Mouse (Mus musculus) embryo, embryonic 10 days (tissue): ENCODE data around the gene Dram1.
A peak's percentile ranks its signal among the peaks of the same experiment; 100 is the strongest.
"Not testable (repeated sequence)": the region's sequence is repeated elsewhere in the genome, so short reads cannot be mapped to it uniquely, and the experiment has no call there.

Experiments
- DNase-seq: peaks from one replicate; pipeline ENCODE4 v3.0.0-alpha.2; 2015; ENCODE audit warnings: low spot score

Gene Dram1

GRCm38 (mm10) chr10:88385758-88386157 lies 6.9 kb upstream of the Dram1 start:
- no peak for DNase-seq

GRCm38 (mm10) chr10:88385290-88385689 lies 6.4 kb upstream of the Dram1 start:
- no peak for DNase-seq

- DNase-seq: no peak
Observed at GRCm38 (mm10) chr10:88384081-88384480, 5.2 kb upstream of the Dram1 start.

- DNase-seq: no peak
Observed at GRCm38 (mm10) chr10:88383479-88383878, 4.6 kb upstream of the Dram1 start.

GRCm38 (mm10) chr10:88382009-88382408 lies 3.1 kb upstream of the Dram1 start:
- no peak for DNase-seq

DNA sequence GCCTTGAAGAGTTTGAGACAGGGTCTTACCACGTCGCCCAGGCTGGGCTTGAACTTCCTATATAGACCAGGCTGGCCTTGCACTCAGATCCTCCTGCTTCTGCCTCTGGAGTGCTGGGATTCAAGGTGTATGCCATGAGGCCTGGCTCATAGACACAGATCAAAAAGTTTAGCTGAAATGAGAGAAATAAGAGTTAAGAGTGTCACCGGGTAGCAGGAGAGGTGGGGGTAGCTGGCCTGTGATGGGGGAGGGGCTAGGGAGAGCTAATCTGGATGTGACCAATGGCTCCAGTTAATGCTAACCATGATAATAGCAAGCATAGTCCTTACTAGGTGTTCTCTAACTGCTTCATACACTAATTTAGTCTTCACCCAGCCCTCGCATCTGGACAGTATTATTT lies 2.4 kb upstream of the Dram1 start:
- no peak for DNase-seq

GRCm38 (mm10) chr10:88380430-88381060 lies 1.7 kb upstream of the Dram1 start:
- no peak for DNase-seq

DNA sequence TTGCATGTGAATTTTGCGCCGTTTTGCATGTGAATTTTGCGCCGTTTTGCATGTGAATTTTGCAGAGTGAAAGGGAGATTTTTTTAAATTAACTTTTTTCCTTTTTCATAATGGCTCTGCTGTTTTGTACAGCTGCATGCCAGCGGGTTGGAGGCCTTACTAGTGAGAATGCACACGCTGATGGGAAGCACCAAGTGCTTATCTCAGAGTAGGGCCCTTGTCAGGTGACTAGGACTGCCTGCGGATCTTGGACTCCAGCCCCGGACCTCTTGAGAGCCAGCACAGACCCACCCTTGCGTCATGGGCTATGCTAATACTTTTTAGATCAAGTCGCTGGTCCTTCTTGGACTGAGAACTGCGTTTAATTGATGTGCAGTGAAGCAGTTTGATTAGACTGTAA lies 1.1 kb upstream of the Dram1 start:
- DNase-seq: peak; percentile 51

- DNase-seq: no peak
Observed at GRCm38 (mm10) chr10:88377666-88378065, 1.2 kb downstream of the Dram1 start.

- DNase-seq: peak; percentile 84
Observed at GRCm38 (mm10) chr10:88376770-88377169, 2.1 kb downstream of the Dram1 start.

DNA sequence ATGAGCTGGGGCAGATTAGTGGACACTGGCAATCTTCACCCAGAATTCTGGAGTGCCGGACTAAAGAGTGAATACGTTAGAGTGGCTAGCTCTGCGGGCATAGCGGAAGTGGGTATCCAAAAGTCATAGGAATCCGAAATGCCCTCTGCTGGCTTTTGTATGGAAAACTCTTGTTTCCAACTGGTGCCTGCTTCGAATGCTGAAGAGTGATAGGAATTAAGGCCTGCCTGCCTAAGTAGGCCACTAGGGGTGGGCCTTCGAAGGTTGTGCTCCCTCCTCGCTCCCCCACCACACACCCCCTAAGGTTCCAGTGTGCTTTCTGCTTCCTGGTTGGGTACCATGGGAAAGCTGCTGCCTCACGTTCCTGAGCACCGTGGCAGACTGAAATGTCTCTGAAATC lies 3.9 kb downstream of the Dram1 start:
- no peak for DNase-seq

DNA sequence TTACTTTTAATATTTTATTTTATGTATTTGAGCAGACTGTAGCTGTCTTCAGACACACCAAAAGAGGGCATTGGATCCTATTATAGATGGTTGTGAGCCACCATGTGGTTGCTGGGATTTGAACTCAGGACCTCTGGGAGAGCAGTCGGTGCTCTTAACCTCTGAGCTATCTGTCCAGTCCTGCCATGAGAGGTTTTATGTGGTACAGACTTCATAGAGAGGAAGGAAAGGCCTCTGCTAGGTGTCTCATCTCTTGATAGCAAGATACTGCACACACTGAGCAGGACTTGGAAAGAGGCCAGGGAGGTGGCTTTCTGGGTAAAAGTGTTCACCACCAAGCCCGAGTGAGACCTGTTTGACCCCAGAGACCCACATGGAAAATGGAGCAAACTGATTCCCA lies 5.9 kb downstream of the Dram1 start:
- DNase-seq: not testable (repeated sequence)

GRCm38 (mm10) chr10:88372436-88372835 lies 6.4 kb downstream of the Dram1 start:
- DNase-seq: no peak

DNA sequence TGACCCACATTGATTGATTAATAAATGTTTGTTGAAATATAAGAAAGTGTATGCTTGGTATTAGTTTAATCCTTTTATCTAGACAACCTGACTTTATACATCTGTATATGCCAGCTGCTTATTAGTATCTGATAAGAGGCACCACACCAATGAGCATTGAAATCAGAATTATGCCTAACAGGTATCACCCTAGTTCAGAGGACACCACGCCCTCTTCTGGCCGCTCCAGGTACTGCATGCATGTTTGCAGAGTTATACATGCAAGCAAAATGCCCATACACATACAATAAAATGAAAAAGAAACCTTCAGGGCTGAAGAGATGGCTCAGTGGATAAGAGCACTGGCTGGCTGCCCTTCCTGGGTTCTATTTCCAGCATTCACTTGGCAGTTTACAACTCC lies 7.1 kb downstream of the Dram1 start:
- DNase-seq: peak; percentile 40

GRCm38 (mm10) chr10:88369233-88369632 lies 9.6 kb downstream of the Dram1 start:
- DNase-seq: no peak

DNA sequence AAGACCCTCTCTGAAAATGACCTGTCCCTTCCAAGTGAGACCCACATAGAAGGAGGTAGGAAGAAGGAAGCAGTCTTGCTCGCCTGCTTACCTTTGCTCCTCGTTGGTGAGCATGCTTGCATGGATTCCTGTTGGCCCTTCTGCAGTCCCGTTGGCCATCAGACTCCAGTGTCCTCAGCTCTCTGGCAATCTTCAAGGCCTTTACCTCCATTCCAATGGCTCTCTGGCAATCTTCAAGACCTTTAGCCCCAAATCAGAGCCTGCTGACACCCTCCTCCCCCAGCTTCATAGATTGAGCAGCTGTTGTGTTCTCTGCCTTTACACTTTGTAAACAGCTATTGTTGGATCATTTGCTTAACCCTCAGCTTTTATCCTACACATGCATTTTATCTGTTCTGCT lies 14.7 kb downstream of the Dram1 start:
- DNase-seq: no peak

DNA sequence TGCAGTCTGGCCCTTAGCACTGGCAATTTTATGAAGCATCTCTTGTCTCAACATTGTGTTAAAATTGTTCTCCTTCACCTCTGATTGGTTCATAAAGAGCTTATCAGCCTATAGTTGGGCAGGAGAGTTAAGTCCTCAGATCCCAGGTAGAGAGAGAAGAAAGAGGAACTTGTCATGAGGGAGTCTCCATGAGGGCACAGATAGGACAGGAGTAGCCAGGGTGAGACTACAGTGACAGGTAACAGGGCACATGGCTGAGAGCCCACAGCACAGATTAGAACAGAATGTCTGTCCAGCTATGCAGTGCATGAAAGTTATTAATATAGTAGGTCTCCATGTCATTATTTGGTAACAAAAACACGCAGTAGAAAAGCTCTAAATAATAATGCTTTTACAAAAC lies 16.7 kb downstream of the Dram1 start:
- DNase-seq: no peak

- DNase-seq: peak; percentile 60
Observed at GRCm38 (mm10) chr10:88356983-88357559, 21.8 kb downstream of the Dram1 start.

GRCm38 (mm10) chr10:88356114-88356982 lies 22.5 kb downstream of the Dram1 start:
- no peak for DNase-seq

- no peak for DNase-seq
Observed at GRCm38 (mm10) chr10:88354599-88354998, 24.3 kb downstream of the Dram1 start.

GRCm38 (mm10) chr10:88352549-88352948 lies 26.3 kb downstream of the Dram1 start:
- no peak for DNase-seq

GRCm38 (mm10) chr10:88351411-88352103 lies 27.3 kb downstream of the Dram1 start:
- DNase-seq: no peak

GRCm38 (mm10) chr10:88350687-88351086 lies 28.2 kb downstream of the Dram1 start:
- no peak for DNase-seq
